Mouse (Mus musculus) CD8-positive naive resting alpha-beta T cell, adult 2 months (primary cell): Measurements from ENCODE around the gene Lurap1l.
"Not testable (repeated sequence)": the region's sequence is repeated elsewhere in the genome, so short reads cannot be mapped to it uniquely, and the experiment has no call there.

Source experiments
- DNase-seq, 2 experiments: peaks; one replicate each; pipeline ENCODE4 v3.0.0; 2022; ENCODE audit warnings: low read depth in 2 of 2, low spot score in 2 of 2

Lurap1l gene

DNA sequence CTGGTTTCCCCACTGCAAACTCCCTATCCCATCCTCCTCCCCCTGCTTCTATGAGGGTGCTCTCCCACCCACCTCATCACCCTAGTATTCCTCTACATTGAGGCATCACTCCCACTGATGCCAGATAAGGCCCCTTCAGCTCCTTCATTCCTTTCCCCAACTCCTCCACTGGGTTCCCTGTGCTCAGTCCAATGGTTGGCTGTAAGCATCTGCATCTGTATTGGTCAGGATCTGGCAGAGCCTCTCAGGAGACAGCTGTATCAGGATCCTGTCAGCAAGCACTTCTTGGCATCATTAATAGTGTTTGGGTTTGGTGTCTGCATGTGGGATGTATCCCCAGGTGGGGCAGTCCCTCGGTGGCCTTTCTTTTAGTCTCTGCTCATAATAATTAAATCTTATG lies 6.7 kb downstream of the Lurap1l start:
- DNase-seq, result not testable (repeated sequence)

DNA sequence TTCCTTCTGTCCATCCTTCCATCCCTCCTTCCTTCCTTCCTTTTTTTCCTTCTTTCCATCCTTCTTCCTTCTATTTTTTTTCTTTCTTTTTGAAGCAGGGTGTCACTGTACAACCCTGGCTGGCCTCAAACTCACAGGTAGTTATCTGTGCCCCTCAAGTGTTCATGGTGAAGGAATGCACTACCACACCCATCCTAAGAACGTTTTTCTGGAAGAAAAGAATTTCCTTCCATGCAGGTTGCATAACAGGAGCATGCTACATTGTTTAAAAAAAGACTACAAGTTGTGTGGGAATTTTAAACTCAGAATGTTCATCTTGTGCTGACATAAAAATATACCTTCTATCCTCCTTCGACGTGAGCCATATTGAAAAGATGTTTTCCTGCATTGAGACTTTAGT lies 7.4 kb downstream of the Lurap1l start:
- no peak for DNase-seq

DNA sequence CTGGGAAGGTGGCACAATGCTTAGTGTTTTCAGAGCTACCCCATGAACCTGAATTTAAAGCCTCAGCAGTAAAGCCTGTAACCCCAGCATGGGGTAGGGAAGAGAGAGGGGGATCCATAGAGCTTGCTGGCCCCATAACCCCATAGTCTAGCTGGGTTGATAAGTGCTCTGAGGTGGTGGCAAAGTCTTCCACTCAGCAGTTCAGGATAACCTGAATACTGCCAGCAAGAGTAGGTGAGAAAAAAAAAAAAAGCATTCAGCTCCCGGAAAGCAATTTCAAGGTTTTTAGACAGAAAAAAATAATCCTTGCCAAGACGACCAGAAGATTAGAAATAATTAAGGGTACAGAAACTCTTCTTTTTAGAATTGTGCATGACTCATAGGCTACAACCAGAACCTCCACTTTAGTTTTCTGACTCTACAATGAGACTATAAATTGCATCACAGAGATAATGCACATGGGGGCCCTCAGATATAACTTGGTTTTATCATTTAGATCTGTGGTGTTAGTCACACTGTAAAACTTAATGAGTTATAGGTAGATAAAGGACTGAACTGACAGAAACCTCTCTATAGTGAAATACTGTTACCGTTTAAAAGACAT lies 8.2 kb downstream of the Lurap1l start:
- no peak for DNase-seq

DNA sequence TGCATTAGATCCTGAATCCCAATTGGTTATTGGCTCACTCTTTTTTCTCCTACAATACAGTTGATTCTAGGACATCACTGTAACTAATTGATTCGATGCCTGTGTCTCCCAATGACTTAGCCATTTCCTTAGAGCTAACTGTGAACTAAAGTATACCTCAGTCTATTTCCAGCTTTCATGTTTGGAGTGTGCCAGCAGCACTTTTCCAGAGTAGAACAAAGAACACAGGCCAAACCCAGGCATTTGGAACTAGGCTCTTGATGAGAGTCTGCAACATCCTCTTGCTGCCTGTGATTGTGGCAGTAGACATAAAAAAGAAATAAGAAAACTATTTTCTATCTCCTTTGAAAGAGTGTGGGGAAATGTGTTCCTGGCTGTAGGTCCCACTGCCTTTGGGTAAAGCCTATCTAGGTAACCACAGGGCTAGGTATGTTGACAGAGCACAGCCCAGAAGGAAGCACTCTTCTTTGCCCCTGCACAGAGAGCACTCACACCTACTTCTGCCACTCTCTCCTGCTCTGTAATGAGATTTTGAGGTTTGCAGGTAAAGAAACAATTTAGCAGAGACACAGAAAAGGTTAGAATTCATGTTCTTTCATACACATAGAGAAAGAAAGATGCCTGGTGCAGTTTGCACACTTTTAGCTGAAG lies 8.9 kb downstream of the Lurap1l start:
- no peak for DNase-seq

DNA sequence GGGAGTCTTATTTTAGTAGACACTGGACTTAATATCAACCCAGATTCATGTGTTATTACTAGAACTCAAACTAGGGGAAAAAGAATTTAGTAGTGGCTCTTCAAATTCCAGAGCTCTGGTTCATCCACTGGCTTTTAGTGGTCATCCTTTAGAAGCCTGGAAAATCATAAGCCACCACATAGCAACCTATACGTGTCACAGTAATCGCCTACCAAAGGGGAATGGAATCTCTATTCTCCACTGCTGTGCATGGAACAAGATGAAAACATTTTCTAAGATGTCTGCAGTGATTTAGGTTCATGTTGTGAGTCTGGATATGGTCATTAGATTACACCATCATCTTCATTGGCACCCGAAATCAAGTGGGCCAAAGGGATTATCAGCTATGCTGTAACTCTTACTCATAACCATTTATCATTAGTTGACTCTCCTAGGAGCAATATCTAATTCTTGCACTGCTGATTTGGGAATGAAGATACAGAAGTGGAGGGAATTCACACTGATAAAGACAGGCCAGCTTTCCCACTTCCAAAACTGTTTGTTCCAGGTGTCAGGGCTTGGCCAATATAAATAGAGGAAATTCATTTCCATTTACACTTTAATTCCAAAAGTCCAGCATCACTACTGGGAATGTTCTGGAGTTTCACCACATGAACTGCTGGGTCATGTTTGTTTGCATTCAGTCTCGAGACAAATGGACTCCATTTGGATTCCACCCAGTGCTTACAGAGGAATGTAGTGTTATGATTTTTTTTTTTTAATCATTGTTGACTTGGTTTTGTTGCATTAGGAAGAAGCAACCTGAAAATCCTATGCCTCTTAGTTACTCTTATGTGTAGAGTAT lies 11.4 kb downstream of the Lurap1l start:
- no peak for DNase-seq

DNA sequence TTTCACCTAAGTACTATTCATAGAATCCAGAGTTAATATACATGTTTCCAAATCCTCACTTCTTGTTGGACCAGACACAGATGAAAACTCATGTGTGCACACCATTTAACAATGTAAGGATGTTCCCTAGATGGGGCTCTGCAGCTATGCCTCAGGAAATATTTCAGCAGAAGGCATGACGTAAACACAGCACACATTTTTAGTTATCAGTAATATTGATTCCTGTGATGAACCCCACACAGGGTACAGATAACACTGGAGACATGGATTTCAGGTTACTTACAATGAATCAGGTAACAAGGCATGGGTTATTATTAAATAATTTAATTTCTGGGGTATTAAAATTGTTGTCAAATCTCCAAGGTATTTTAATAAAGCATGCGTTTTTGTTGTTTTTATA lies 12.2 kb downstream of the Lurap1l start:
- no peak for DNase-seq

DNA sequence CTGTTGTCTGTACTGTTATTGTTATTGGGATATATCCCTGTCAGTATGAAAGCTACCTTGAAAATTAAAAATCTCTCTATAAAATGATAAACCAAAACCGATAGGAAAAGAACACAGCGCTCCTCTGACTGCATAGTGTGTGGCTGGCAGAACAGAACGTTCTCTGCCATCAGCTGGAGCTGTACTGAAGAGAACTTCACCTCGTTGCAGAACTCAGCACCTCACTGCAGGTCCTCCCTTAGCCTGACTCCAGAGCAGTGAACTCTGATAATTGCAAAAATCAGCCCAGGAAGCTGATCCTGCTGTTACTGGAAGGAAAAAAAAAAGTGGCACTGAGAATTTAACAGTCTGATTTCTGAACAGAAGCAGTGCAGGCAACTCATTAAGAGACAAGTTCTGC lies 14.4 kb downstream of the Lurap1l start:
- no peak for DNase-seq

DNA sequence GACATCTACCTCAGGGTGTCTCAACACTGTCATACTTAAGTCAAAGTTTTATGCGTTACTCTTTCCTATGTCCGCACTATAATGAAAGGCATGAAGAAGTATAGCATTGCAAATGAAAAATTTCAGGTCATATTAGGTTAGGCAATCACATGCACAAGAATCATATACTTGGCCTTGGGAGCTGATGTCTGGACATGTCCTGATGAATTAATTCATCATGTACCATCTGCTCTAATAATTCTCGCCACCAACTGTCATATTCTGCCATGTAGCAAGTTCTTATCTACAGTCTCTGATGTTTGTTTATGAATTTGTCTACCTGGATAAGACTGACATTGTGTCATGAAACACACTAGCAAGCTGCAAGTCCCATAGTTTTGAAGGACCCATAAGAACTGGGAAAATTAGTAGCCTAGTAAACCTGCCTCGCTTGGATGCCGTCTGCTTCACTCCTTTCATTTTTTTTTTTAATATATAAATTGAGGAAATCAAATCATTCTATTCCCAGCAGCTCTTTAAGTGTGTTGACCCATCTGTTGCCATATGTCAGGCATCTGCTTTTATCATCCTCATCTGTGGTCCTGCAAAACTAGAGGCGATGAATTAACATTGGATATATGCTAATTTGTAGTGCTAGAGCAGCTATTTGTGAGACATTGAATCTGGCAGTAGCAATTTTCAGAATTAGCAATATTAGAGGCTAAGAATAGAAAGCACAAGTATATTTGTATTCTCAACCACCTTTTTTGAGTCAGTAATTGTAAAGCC lies 15.5 kb downstream of the Lurap1l start:
- no peak for DNase-seq

DNA sequence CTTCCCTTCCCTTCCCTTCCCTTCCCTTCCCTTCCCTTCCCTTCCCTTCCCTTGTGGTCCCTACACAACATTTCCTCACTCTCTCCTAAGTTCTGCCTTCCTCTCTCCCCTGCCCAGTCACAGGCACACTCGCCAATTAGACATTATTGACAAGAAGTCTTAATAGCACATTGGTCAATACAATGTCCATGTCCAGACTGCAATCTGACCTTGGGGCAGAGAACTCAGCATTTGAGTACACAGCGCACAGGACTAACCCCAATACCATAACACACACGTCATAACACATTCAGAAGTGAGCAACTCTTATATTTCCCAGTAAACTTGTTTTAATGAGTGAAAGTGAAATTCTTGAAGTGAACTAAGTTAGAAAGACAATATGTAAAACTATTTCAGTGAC lies 24.3 kb downstream of the Lurap1l start:
- DNase-seq, result no peak

DNA sequence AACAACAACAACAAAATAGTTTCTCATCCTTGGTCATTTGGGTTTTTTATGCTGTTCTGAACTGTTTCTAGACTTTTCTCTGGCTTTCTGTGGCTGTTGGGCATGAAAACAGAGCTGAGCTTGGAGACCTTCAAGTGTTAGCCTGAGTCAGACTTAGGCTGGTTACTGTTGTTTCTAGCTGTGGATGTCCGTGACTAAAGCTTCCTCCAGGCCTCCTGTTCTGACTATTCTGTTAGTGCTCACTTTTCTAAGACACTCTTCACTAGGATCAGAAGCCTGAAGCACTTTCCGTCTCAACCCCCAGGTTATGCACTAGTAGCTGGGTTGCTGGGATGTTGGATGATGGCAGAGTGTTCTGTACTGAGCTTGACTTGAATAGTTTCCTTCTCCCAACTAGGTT lies 28.7 kb downstream of the Lurap1l start:
- no peak for DNase-seq

DNA sequence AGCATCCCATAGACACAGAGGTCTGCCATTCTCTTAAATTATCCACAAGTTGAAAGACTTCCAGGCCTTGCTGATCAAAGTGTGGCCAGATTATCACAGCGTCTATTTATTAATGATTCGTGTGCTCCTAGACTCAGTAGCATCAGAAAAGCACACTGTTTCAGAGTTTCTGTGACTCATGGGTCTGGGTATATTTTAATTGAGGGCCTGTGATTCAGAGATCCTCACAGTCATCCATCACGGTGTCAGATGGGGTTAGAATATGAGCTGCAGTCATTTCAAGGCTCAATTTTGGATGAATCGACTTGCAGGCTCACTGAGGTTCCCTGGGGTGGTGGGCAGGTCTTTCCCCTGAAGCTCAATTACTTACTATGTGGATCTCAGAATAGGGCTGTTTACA lies 30.5 kb downstream of the Lurap1l start:
- DNase-seq, result no peak

DNA sequence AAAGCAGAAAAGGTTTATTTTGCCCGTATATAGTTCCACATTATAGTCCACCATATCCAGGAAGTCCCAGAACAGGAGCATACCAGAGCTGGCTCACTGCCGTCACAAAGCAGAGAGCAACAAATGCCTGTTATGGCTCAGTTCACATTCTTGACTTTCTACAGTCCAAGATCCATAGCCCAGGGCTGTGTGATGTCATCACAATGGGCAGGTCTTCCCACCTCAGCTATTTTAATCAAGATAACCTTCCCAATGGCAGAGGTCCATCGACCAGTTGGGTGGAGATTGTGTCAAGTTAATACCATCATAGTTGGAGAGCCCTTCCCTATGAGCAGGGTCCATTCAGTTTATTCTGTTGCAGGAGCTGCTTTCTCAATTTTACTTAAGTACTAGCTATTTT lies 31.5 kb downstream of the Lurap1l start:
- no peak for DNase-seq

DNA sequence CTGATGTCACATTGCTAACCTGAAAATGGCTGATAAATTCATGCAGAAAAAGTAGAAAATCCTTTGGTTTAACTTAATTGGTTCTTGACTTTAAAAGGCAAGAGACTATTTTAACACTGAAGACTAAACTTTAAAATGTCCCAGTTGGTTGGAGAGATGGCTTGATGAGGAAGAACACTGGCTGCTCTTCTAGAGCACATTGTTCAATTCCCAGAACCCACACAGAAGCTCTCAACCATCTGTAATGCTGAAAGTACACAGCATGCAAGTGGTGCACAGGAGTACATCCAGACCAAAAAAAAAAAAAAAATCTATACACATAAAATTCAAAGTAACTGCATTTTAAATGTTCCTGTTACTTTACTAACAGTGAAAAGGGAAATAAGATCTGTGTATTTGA lies 34.2 kb downstream of the Lurap1l start:
- DNase-seq, result no peak

DNA sequence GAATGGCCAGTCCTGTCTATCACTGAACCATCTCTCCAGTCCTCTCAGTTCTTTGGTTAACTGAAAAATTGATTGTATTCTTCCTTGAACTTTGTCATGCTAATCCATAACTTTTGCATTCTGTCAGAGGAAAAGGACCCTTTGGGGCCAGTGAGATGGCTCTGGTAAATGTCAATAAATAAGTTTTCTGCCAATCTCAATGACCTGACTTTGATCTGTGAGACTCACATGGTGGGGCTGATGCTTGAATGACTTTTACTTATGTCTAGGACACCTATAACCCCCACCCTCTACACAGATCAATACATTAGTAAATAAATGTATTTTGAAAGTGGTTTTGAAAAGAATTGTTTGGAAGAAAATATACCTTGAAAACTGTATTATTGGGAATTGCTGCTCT lies 38.7 kb downstream of the Lurap1l start:
- no peak for DNase-seq

DNA sequence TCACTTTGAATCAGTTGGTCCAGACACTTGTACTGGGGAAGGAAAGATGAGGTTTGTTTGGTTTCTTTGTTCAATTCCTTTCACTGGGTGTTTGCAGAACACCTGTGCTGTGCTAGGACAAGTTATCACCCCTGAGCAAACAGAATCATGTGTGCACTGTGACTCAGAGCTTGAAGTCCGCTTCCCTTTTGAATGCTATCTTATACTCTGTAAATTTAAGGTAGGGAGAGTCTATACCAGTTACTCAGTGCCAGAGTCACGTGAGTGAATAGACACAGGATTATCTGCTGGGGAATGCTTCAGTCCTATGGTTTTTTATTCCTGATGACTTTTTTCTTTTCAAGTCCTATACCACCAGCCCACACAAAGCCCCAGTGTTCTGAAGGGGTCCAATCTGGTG lies 39.3 kb downstream of the Lurap1l start:
- no peak for DNase-seq

DNA sequence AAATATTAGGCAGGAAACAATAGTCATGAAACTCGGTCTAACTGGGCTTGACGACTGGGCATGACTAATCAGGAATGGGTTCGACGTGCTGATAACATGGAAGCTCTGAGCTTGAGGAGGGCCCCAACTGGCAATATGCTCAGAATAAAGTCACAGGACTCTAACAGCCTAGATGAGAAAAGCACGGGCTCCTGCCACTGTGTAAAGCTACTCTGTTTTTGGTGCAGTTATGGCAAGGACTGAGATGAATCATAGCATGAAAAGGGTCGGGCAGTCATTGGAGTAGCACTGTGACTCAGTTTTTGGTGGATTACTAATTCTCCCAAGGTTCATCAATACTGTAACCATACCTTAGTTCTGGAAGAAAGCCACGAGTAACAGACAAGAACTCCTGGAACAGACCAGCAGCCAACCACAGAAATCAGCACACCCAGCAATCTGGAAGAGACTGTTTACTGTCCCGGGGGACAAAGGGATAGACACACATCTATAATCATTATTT lies 39.9 kb downstream of the Lurap1l start:
- no peak for DNase-seq

DNA sequence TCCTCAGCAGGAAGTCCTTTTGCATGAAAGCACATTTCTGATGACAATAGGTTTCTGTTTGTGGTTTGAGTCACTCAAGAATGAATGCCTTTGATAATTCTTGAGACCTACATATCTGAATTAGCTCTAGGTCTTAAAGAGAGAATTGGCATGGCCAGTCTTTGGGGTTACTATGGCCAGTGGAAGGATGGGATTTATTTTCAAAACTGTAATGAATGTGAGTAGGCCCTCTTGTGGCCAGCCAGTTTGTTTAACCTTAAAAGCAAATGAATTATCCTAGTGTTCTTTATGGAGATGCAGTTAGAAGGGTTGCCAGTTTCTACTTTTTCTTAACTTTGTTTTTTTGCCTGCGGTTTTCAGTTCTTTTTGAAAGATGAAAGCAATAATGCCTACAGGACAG lies 42.2 kb downstream of the Lurap1l start:
- no peak for DNase-seq

DNA sequence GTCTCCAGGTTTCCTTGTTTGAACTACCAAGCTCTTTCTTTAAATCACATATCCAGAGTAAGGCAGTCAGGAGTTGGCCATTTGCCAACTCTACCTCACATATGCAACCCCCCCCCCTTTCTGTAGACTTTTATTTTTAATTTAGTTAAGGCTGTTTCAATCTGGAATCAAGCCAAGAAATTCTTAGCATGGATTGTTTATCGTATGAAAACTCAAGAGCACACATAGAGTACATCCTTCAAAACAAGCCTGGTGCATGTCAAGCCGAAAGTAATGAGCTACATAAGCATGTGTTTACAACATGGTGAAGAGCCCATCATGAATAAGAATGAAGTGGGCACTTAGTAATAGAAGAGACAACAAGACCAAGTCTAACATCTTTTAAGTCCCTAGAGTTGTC lies 45.5 kb downstream of the Lurap1l start:
- DNase-seq, result no peak

DNA sequence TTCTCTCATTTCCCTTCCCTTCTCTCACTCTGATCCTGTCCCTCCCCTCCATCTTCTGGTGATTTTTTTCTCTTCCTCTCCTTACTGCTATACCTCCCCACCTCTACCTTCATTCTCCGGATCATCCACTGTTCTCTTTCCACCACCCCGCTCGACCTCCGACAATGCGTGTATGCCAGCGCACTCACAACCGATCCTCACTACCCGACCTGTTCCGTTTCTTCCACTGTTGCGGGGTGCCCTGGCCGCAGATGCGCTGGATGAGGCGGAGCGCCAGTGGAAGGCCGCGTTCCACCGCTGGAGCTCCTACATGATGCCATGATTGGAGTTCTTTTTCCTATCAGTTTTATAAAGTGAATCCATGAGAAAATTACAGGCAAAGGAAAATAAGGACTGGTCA lies 57.1 kb downstream of the Lurap1l start:
- DNase-seq, result no peak

DNA sequence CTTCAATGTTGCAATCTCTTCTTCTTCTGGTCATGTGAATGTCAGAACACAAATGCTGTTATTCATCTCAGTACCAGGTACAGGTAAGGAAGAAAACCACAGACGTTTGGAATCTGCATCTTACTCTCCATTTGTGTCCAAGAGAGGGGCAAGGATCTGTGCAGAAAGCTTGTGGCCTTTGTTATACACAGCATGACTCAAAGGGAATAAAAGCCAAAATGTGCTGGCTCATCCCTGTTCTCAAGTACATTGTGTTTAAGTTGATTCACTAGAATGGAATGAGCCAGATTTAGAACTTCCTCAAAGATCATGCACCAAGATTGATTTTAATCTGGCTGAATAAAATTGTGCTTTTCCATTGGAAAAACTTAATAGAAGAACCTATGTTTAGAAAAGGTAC lies 61.4 kb downstream of the Lurap1l start:
- DNase-seq, result no peak

DNA sequence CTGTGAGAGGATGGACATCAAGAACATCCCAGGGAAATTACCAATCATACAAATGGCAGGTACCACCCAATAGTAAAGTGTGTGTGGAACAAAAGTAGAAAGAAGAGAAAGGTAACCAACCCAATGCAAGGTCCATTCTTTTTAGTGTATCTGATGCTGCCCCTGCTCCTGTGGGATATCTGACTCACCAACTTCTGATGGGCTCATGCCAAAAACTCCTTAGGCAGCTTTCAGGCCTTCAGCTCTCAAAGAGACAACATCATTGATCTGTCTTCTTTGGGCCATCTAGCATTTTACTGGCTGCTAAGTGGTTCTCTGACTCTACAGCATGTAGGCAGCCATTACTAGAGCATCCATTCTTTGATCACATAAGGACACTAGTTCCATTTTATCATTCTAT lies 63.5 kb downstream of the Lurap1l start:
- no peak for DNase-seq

DNA sequence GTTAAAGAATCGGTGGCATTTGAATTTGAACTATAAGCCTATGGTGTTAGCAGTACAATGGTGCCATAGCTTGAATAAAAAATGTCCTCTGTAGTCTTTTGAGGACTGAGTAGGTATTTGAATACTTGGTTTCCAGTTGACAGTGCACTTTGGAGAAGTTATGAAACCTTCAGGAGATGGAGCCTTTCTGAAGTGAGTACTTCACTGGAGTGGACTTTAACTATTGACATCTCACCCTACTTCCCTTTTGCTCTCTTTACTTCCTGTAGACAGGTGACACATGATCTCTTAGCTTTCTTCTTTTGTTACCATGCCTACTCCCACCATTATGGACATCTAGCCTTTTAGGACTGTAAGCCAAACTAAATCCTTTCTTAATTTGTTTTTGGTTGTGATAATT lies 80.4 kb downstream of the Lurap1l start:
- DNase-seq, result no peak
